Mouse (Mus musculus) adrenal gland, postnatal 25 days (tissue): Measurements from ENCODE around the gene F3. TPM values are rescaled to one million over a fixed set of nuclear protein-coding genes. Genes with fewer than 3 reads are reported as not detected.
"Not testable (repeated sequence)": the region's sequence is repeated elsewhere in the genome, so short reads cannot be mapped to it uniquely, and the experiment has no call there.

Source experiments
- DNase-seq: peaks from one replicate; pipeline ENCODE4 v3.0.0; 2021; ENCODE audit warnings: mixed read lengths
- total RNA-seq: library from RNA; stranded (reverse); gene quantifications from 2 replicates; pipeline ENCODE4 v1.2.3, GENCODE M21; 2021

Gene F3
- total RNA-seq, 1 experiment from 2014 or later = 9.1 TPM

GRCm38 (mm10) chr3:121739489-121740213, 16.3 kb downstream of the F3 start:
- no peak for DNase-seq

- DNase-seq = not testable (repeated sequence)
These were observed 18.0 kb downstream of the F3 start for GRCm38 (mm10) chr3:121741186-121741848.

GRCm38 (mm10) chr3:121754319-121755090, 31.2 kb downstream of the F3 start:
- not testable (repeated sequence) for DNase-seq

- no peak for DNase-seq
These were observed 31.8 kb downstream of the F3 start for GRCm38 (mm10) chr3:121755152-121755551.

GRCm38 (mm10) chr3:121758373-121758772, 35.0 kb downstream of the F3 start:
- no peak for DNase-seq

GRCm38 (mm10) chr3:121762056-121762852, 38.9 kb downstream of the F3 start:
- DNase-seq = no peak

GRCm38 (mm10) chr3:121766048-121766447, 42.7 kb downstream of the F3 start:
- DNase-seq = no peak

- DNase-seq = no peak
These were observed 43.5 kb downstream of the F3 start for GRCm38 (mm10) chr3:121766818-121767217.

GRCm38 (mm10) chr3:121768770-121769169, 45.4 kb downstream of the F3 start:
- no peak for DNase-seq

- DNase-seq = not testable (repeated sequence)
These were observed 50.0 kb downstream of the F3 start for GRCm38 (mm10) chr3:121773336-121773735.

GRCm38 (mm10) chr3:121777943-121778342, 54.6 kb downstream of the F3 start:
- peak; percentile 48 for DNase-seq

- DNase-seq = no peak
These were observed 59.7 kb downstream of the F3 start for GRCm38 (mm10) chr3:121783020-121783419.

Other genes with a start within 250 kb of the F3 start
- 24.0 and 25.1 TPM in 2 replicates for gene Slc44a3, start 191.1 kb upstream of the F3 start, total RNA-seq
- gene 4930432M17Rik, start 52.8 kb upstream of the F3 start, total RNA-seq = not detected in 2 replicates
- 98.6 and 99.7 TPM in 2 replicates for gene Abcd3, start 91.8 kb downstream of the F3 start, total RNA-seq
- gene Arhgap29, start 229.0 kb downstream of the F3 start, total RNA-seq = 47.2 and 57.1 TPM in 2 replicates